Mouse (Mus musculus): ENCODE results near the gene Cdk4. TPM values are rescaled to one million over a fixed set of nuclear protein-coding genes. Genes with fewer than 3 reads are reported as not detected.
"Not testable (repeated sequence)": the region's sequence is repeated elsewhere in the genome, so short reads cannot be mapped to it uniquely, and the experiment has no call there.

Cdk4 gene
- polyA plus RNA-seq, 2 experiments, result 221 to 519 TPM

- Histone ChIP-seq H3K27ac (no peak overlapping the region), H3K4me3 (ENCODE audit: insufficient read depth in 1 of 2, low read depth in 2 of 2, low read length in 2 of 2) (peak overlapping the region; percentile 23 to 61; a peak in 3 of 4 replicates), H3K27me3 (ENCODE audit: control insufficient read depth, insufficient read depth, low read length) (peaks cover 55% of the 10 kb centered on the region), H3K9ac (replicated peaks) (peak overlapping the region; percentile 12; the same call in 1 of the 2 replicates), H3K4me1 (replicated peaks; ENCODE audit: control insufficient read depth in 2 of 2, insufficient read depth in 2 of 2, low read length in 1 of 2) (peaks cover 4 to 7% of the 10 kb centered on the region in 2 experiments; a peak in 3 of 4 replicates), H3K4me2 (ENCODE audit: low read depth) (peak overlapping the region; percentile 74), H3K36me3 (replicated peaks; ENCODE audit: control insufficient read depth, insufficient read depth, low read depth) (no peaks in the 10 kb centered on the region), H3K9me3 (ENCODE audit: control insufficient read depth, low read length) (no peaks in the 10 kb centered on the region)
- ATAC-seq (ENCODE audit: insufficient read depth) (no peak), DNase-seq (ENCODE audit: low read depth in 3 of 3, low spot score in 3 of 3) (no peak)
- TF ChIP-seq CTCF (IDR thresholded peaks at IDR 0.05; ENCODE audit: low read depth) (no peak), EP300 (IDR thresholded peaks at IDR 0.05; ENCODE audit: low read depth) (no peak)
- WGBS (ENCODE audit: insufficient replicate concordance), result 2% methylated on average over 81 of the region's 92 CpGs
Observed at GRCm38 (mm10) chr10:127059174-127059967, 4.0 kb upstream of the Cdk4 start.

GRCm38 (mm10) chr10:127059968-127060916, 3.1 kb upstream of the Cdk4 start, which contains the start of gene March9:
March9 (minus strand) TSS chr10:127060184.
- Histone ChIP-seq H3K27ac (no peak within 1 kb of the TSS), H3K9me3 (ENCODE audit: control insufficient read depth, low read length) (no peaks in the 10 kb centered on the region), H3K4me1 (replicated peaks; ENCODE audit: control insufficient read depth in 2 of 2, insufficient read depth in 2 of 2, low read length in 1 of 2) (peaks cover 8 to 13% of the 10 kb centered on the region in 2 experiments; a peak in 3 of 4 replicates), H3K36me3 (replicated peaks; ENCODE audit: control insufficient read depth, insufficient read depth, low read depth) (peaks cover 6% of the 10 kb centered on the region), H3K9ac (replicated peaks) (peak within 1 kb of the TSS; percentile 12; the same call in 1 of the 2 replicates), H3K4me3 (ENCODE audit: insufficient read depth in 1 of 2, low read depth in 2 of 2, low read length in 2 of 2) (peak within 1 kb of the TSS; percentile 23 to 61), H3K4me2 (ENCODE audit: low read depth) (peak within 1 kb of the TSS; percentile 74), H3K27me3 (ENCODE audit: control insufficient read depth, insufficient read depth, low read length) (peaks cover 55% of the 10 kb centered on the region)
- TF ChIP-seq CTCF (IDR thresholded peaks at IDR 0.05; ENCODE audit: low read depth), result no peak
- no peak for TF ChIP-seq EP300 (IDR thresholded peaks at IDR 0.05; ENCODE audit: low read depth)
- WGBS (ENCODE audit: insufficient replicate concordance), result 2% methylated on average over 69 of the region's 72 CpGs
- DNase-seq (ENCODE audit: low read depth in 3 of 3, low spot score in 3 of 3) (no peak), ATAC-seq (ENCODE audit: insufficient read depth) (no peak)

GRCm38 (mm10) chr10:127061085-127061484, 2.2 kb upstream of the Cdk4 start:
- WGBS (ENCODE audit: insufficient replicate concordance), result 36% methylated on average over 5 of the region's 5 CpGs
- H3K27me3 ChIP-seq (ENCODE audit: control insufficient read depth, insufficient read depth, low read length), result peaks cover 55% of the 10 kb centered on the region
- peaks cover 14% of the 10 kb centered on the region for H3K36me3 ChIP-seq (replicated peaks; ENCODE audit: control insufficient read depth, insufficient read depth, low read depth)

GRCm38 (mm10) chr10:127061513-127061912, 1.8 kb upstream of the Cdk4 start:
- no peak for DNase-seq (ENCODE audit: low read depth in 3 of 3, low spot score in 3 of 3)
- H3K27me3 ChIP-seq (ENCODE audit: control insufficient read depth, insufficient read depth, low read length), result peaks cover 55% of the 10 kb centered on the region
- no peak overlapping the region for H3K27ac ChIP-seq
- no peak overlapping the region for H3K9ac ChIP-seq (replicated peaks)
- H3K4me3 ChIP-seq (ENCODE audit: insufficient read depth in 1 of 2, low read depth in 2 of 2, low read length in 2 of 2), result no peak overlapping the region
- H3K4me1 ChIP-seq (replicated peaks; ENCODE audit: control insufficient read depth in 2 of 2, insufficient read depth in 2 of 2, low read length in 1 of 2), result peaks cover 8 to 13% of the 10 kb centered on the region in 2 experiments; a peak in 3 of 4 replicates
- 64% methylated on average over 2 of the region's 2 CpGs for WGBS (ENCODE audit: insufficient replicate concordance)
- peaks cover 19% of the 10 kb centered on the region for H3K36me3 ChIP-seq (replicated peaks; ENCODE audit: control insufficient read depth, insufficient read depth, low read depth)
- H3K4me2 ChIP-seq (ENCODE audit: low read depth), result no peak overlapping the region
- no peak for TF ChIP-seq CTCF (IDR thresholded peaks at IDR 0.05; ENCODE audit: low read depth)
- TF ChIP-seq EP300 (IDR thresholded peaks at IDR 0.05; ENCODE audit: low read depth), result no peak
- no peaks in the 10 kb centered on the region for H3K9me3 ChIP-seq (ENCODE audit: control insufficient read depth, low read length)
- no peak for ATAC-seq (ENCODE audit: insufficient read depth)

More at GRCm38 (mm10) chr10:127061085-127061484, 2.2 kb upstream of the Cdk4 start:
- H3K4me3 ChIP-seq (ENCODE audit: insufficient read depth in 1 of 2, low read depth in 2 of 2, low read length in 2 of 2), result no peak overlapping the region
- H3K4me1 ChIP-seq (replicated peaks; ENCODE audit: control insufficient read depth in 2 of 2, insufficient read depth in 2 of 2, low read length in 1 of 2), result peaks cover 8 to 13% of the 10 kb centered on the region in 2 experiments; a peak in 3 of 4 replicates
- DNase-seq (ENCODE audit: low read depth in 3 of 3, low spot score in 3 of 3) (no peak), ATAC-seq (ENCODE audit: insufficient read depth) (no peak)
- no peak for TF ChIP-seq CTCF (IDR thresholded peaks at IDR 0.05; ENCODE audit: low read depth)
- TF ChIP-seq EP300 (IDR thresholded peaks at IDR 0.05; ENCODE audit: low read depth), result no peak
- no peak overlapping the region for H3K4me2 ChIP-seq (ENCODE audit: low read depth)
- H3K27ac ChIP-seq, result no peak overlapping the region
- H3K9ac ChIP-seq (replicated peaks), result no peak overlapping the region
- H3K9me3 ChIP-seq (ENCODE audit: control insufficient read depth, low read length), result no peaks in the 10 kb centered on the region

- peaks cover 8 to 13% of the 10 kb centered on the region in 2 experiments; a peak in 3 of 4 replicates for H3K4me1 ChIP-seq (replicated peaks; ENCODE audit: control insufficient read depth in 2 of 2, insufficient read depth in 2 of 2, low read length in 1 of 2)
- H3K27ac ChIP-seq; ATAC-seq (ENCODE audit: insufficient read depth); H3K4me2 ChIP-seq (ENCODE audit: low read depth); DNase-seq (ENCODE audit: low read depth in 3 of 3, low spot score in 3 of 3); H3K9ac ChIP-seq (replicated peaks); H3K9me3 ChIP-seq (ENCODE audit: control insufficient read depth, low read length); H3K4me3 ChIP-seq (ENCODE audit: insufficient read depth in 1 of 2, low read depth in 2 of 2, low read length in 2 of 2): not testable (repeated sequence)
- H3K27me3 ChIP-seq (ENCODE audit: control insufficient read depth, insufficient read depth, low read length), result peaks cover 54% of the 10 kb centered on the region
- peaks cover 24% of the 10 kb centered on the region for H3K36me3 ChIP-seq (replicated peaks; ENCODE audit: control insufficient read depth, insufficient read depth, low read depth)
- 57% methylated on average over 4 of the region's 4 CpGs for WGBS (ENCODE audit: insufficient replicate concordance)
Observed at GRCm38 (mm10) chr10:127062101-127062500, 1.2 kb upstream of the Cdk4 start.
